Mouse (Mus musculus) limb, embryonic 13.5 days (tissue): Measurements from ENCODE around the gene Anxa6. TPM values are rescaled to one million over a fixed set of nuclear protein-coding genes. Genes with fewer than 3 reads are reported as not detected.

Experiments
- ATAC-seq: fragments of 200-750 bp; cut with Nextera tagmentation; 2 replicates; pipeline ENCODE4 v1.8.0; 2017; ENCODE audit warnings: low read depth, moderate number of reproducible peaks, moderate TSS enrichment; ENCODE audit not compliant: low FRiP score
- H3K27ac ChIP-seq: fragments of 300-500 bp; sonication (generic); 2 replicates; pipeline ENCODE4 v1.5.1; 2015; ENCODE audit warnings: inconsistent platforms, mild to moderate bottlenecking, moderate library complexity
- H3K27me3 ChIP-seq: fragments of 300-500 bp; sonication (generic); 2 replicates; pipeline ENCODE4 v1.6.1; 2015; ENCODE audit warnings: mild to moderate bottlenecking, inconsistent platforms
- H3K36me3 ChIP-seq: fragments of 300-500 bp; sonication (generic); 2 replicates; pipeline ENCODE4 v1.6.1; 2015; ENCODE audit warnings: inconsistent platforms, mild to moderate bottlenecking, moderate library complexity
- H3K4me1 ChIP-seq: fragments of 300-500 bp; sonication (generic); 2 replicates; pipeline ENCODE4 v1.6.1; 2015; ENCODE audit warnings: inconsistent platforms
- H3K4me2 ChIP-seq: fragments of 300-500 bp; sonication (generic); replicated peaks from 2 replicates; pipeline ENCODE4 v1.6.1; 2015; ENCODE audit warnings: inconsistent platforms, mild to moderate bottlenecking, moderate library complexity
- H3K4me3 ChIP-seq: fragments of 300-500 bp; sonication (generic); 2 replicates; pipeline ENCODE4 v1.5.1; 2015; ENCODE audit warnings: moderate library complexity, mild to moderate bottlenecking, inconsistent platforms
- H3K9ac ChIP-seq: fragments of 300-500 bp; sonication (generic); 2 replicates; pipeline ENCODE4 v1.6.1; 2015; ENCODE audit warnings: mild to moderate bottlenecking, inconsistent platforms
- H3K9me3 ChIP-seq: fragments of 300-500 bp; sonication (generic); 2 replicates; pipeline ENCODE4 v1.6.1; 2016; ENCODE audit warnings: inconsistent platforms
- WGBS: fragments of 180-500 bp; shearing (Covaris S2); methylation state at CpG from one replicate; pipeline ENCODE4 v1.1.7; 2015; 5-methylcytosine and 5-hydroxymethylcytosine counted together
- polyA plus RNA-seq: library from polyadenylated mRNA; unstranded; fragments of >200 nt; fragmentation: Nextera tagmentation; extraction: Ambion mirVana; gene quantifications from 2 replicates; pipeline ENCODE4 v1.2.1, GENCODE M21; 2015

Gene Anxa6
- polyA plus RNA-seq, 1 experiment from 2014 or later: 335 TPM

- 58% methylated on average over 5 of the region's 5 CpGs for WGBS
- Histone ChIP-seq H3K4me3 (no peak overlapping the region), H3K9ac (no peak overlapping the region), H3K27ac (no peak overlapping the region), H3K4me2 (no peak overlapping the region), H3K27me3 (no peaks in the 10 kb centered on the region), H3K36me3 (peaks cover 90% of the 10 kb centered on the region), H3K4me1 (peaks cover 15% of the 10 kb centered on the region), H3K9me3 (no peaks in the 10 kb centered on the region)
- ATAC-seq: no peak
These were observed 101.7 kb downstream of the Anxa6 start for GRCm38 (mm10) chr11:54931405-54932093.

DNA sequence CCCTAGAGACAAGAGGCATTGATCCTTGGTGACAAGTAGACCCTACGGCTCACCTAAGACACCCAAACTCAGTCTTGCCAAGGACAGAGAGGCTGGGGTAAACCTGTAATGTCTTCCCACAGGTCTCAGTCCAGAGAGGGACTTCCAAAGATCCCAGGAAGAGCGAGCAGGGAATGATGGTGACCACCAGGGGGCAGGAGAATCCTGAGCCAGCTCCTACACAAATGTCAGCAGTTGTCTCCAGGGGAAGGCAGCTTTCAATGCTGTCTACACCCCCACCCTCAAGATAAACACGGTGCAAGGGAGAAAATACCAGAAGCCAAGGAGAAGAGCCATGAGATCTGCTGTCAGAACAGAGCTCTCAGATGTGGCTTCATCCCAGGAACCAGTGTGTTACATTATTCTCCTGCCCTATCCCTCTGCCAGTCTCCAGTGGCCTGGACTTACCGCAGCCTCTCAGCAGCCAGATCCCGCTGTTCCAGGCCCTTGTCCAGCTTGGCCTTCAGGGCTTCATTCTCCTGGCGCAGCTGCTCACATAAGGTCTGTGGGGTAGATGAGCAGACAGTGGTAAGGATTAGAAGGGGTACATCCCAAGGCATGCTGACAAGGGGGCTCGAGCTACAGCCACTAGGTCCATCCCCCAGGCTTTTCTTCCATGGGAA lies 102.8 kb downstream of the Anxa6 start:
- H3K36me3 ChIP-seq: peaks cover 93% of the 10 kb centered on the region
- H3K9ac ChIP-seq: no peak overlapping the region
- no peak overlapping the region for H3K4me3 ChIP-seq
- 71% methylated on average over 7 of the region's 7 CpGs for WGBS
- no peaks in the 10 kb centered on the region for H3K9me3 ChIP-seq
- H3K4me1 ChIP-seq: peaks cover 6% of the 10 kb centered on the region
- H3K27ac ChIP-seq: no peak overlapping the region
- ATAC-seq: no peak
- H3K4me2 ChIP-seq: no peak overlapping the region
- no peaks in the 10 kb centered on the region for H3K27me3 ChIP-seq

- Histone ChIP-seq H3K4me3 (no peak overlapping the region), H3K4me2 (no peak overlapping the region), H3K4me1 (no peaks in the 10 kb centered on the region), H3K9me3 (no peaks in the 10 kb centered on the region), H3K9ac (no peak overlapping the region), H3K36me3 (peaks cover 93% of the 10 kb centered on the region), H3K27ac (no peak overlapping the region), H3K27me3 (no peaks in the 10 kb centered on the region)
- 84% methylated on average over 8 of the region's 8 CpGs for WGBS
- ATAC-seq: no peak
These were observed 103.5 kb downstream of the Anxa6 start for GRCm38 (mm10) chr11:54929744-54930143.

- Histone ChIP-seq H3K36me3 (peaks cover 93% of the 10 kb centered on the region), H3K4me1 (no peaks in the 10 kb centered on the region), H3K9ac (no peak overlapping the region), H3K27ac (no peak overlapping the region), H3K27me3 (no peaks in the 10 kb centered on the region), H3K4me2 (no peak overlapping the region), H3K4me3 (no peak overlapping the region), H3K9me3 (no peaks in the 10 kb centered on the region)
- WGBS: 95% methylated on average over 6 of the region's 6 CpGs
- no peak for ATAC-seq
These were observed 104.0 kb downstream of the Anxa6 start for GRCm38 (mm10) chr11:54929290-54929689.

Other genes with a start within 250 kb of the Anxa6 start
- gene Cdc42se2, start 245.8 kb downstream of the Anxa6 start, polyA plus RNA-seq: 96.1 and 99.2 TPM in 2 replicates
- gene Lyrm7, start 172.5 kb downstream of the Anxa6 start, polyA plus RNA-seq: 9.0 and 10.4 TPM in 2 replicates
- gene Hint1, start 167.1 kb downstream of the Anxa6 start, polyA plus RNA-seq: 607 and 618 TPM in 2 replicates
- 33.5 and 34.6 TPM in 2 replicates for gene Gpx3, start 131.0 kb downstream of the Anxa6 start, polyA plus RNA-seq
- gene Tnip1, start 70.5 kb downstream of the Anxa6 start, polyA plus RNA-seq: 22.4 and 23.3 TPM in 2 replicates
- gene Ccdc69, start 44.7 kb upstream of the Anxa6 start, polyA plus RNA-seq: 0.57 and 0.90 TPM in 2 replicates
- gene Gm2a, start 64.7 kb upstream of the Anxa6 start, polyA plus RNA-seq: 17.9 and 18.0 TPM in 2 replicates
- not detected in 2 replicates for gene Slc36a3, start 118.3 kb upstream of the Anxa6 start, polyA plus RNA-seq
- 0.29 and 0.32 TPM in 2 replicates for gene Slc36a2, start 151.6 kb upstream of the Anxa6 start, polyA plus RNA-seq
- gene Slc36a1, start 170.9 kb upstream of the Anxa6 start, polyA plus RNA-seq: 1.4 and 1.5 TPM in 2 replicates